Mouse (Mus musculus): ENCODE measurements around the gene Gabarap. TPM values are rescaled to one million over a fixed set of nuclear protein-coding genes. Genes with fewer than 3 reads are reported as not detected.

Gene Gabarap
- polyA plus RNA-seq, 1 experiment from 2014 or later = 624 TPM

DNA sequence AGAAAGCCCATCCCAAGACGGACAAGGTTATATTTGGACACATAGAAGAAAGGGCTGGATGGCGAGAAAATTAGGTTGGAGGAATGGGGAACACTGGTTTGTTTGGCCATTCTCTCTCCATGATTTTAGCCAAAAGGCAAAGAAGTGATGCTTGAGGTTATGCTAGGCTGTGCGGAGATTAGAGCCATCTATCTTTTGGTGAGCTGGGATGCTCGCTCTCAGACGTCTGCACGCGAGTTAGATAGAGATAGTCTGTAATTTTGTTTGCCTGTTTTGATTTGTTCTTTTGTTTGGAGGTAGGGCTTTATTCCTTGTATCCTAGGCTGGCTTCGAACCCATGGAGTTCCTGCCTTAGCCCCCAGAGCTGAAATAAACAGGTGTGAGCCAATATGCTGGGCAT is 10.2 kb downstream of the Gabarap start:
- Histone ChIP-seq H3K4me3 (replicated peaks; ENCODE audit: low read length) (peak overlapping the region; percentile 78), H3K27ac (peak overlapping the region; percentile 97), H3K27me3 (ENCODE audit: control insufficient read depth, insufficient read depth, low read length) (no peaks in the 10 kb centered on the region), H3K4me2 (replicated peaks) (peak overlapping the region; percentile 84), H3K9me3 (ENCODE audit: control insufficient read depth, low read length) (no peaks in the 10 kb centered on the region), H3K9ac (peak overlapping the region; percentile 87), H3K36me3 (replicated peaks; ENCODE audit: control insufficient read depth, insufficient read depth) (peaks cover 39% of the 10 kb centered on the region), H3K4me1 (replicated peaks; ENCODE audit: control insufficient read depth, insufficient read depth, low read length) (peaks cover 37% of the 10 kb centered on the region)
- 15% methylated on average over 8 of the region's 8 CpGs for whole genome bisulfite sequencing
- no peak for DNase-seq (ENCODE audit: low spot score)
- no peak for ATAC-seq (ENCODE audit: low FRiP score)

DNA sequence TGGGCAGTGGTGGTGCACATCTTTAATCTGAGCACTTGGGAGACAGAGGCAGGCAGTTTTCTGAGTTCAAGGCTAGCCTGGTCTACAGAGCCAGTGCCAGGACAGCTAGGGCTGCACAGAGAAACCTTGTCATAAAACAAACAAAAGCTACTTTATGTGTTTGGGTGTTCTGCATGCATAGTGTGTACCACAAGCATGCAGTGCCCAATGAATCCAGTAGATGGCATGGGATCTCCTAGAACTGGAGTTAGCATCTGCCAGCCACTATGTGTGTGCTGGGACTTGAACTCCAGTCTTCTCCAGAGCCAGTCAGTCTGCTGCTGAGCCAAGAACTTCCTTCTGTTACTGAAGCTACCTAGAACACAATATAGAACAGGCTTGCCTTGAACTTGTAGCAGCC is 10.9 kb downstream of the Gabarap start:
- peak overlapping the region; percentile 84 for H3K4me2 ChIP-seq (replicated peaks)
- H3K27me3 ChIP-seq (ENCODE audit: control insufficient read depth, insufficient read depth, low read length) = no peaks in the 10 kb centered on the region
- no peak for ATAC-seq (ENCODE audit: low FRiP score)
- H3K27ac ChIP-seq = no peak overlapping the region
- no peak for DNase-seq (ENCODE audit: low spot score)
- no peaks in the 10 kb centered on the region for H3K9me3 ChIP-seq (ENCODE audit: control insufficient read depth, low read length)
- peaks cover 46% of the 10 kb centered on the region for H3K36me3 ChIP-seq (replicated peaks; ENCODE audit: control insufficient read depth, insufficient read depth)
- H3K4me1 ChIP-seq (replicated peaks; ENCODE audit: control insufficient read depth, insufficient read depth, low read length) = peaks cover 37% of the 10 kb centered on the region
- H3K9ac ChIP-seq = 0 out of 2 replicates have a peak overlapping the region, but pooled peaks have one; percentile 87
- H3K4me3 ChIP-seq (replicated peaks; ENCODE audit: low read length) = peak overlapping the region; percentile 78

DNA sequence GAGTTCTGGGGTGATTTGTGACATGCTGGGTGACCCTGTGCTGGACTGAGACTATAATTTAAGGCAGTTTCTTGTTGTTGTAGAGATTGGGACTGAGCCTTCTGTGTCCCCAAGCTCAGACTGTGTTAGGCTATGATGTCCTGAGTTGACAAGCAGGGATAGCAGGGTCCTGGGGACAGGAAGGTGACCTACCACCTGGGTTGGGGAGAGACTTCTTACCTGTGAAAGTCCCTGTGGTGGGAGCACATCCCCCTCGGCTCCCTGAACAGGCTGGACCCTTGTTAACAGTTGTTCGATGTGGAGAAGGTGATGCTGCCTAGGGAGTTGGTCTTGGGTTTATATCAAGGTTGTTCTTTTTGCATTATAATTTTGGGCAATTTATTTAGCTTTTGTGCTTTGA is 11.5 kb downstream of the Gabarap start:
- no peaks in the 10 kb centered on the region for H3K9me3 ChIP-seq (ENCODE audit: control insufficient read depth, low read length)
- DNase-seq (ENCODE audit: low spot score) (no peak), ATAC-seq (ENCODE audit: low FRiP score) (no peak)
- peak overlapping the region; percentile 84 for H3K4me2 ChIP-seq (replicated peaks)
- no peaks in the 10 kb centered on the region for H3K27me3 ChIP-seq (ENCODE audit: control insufficient read depth, insufficient read depth, low read length)
- H3K4me3 ChIP-seq (replicated peaks; ENCODE audit: low read length) = peak overlapping the region; percentile 78
- peaks cover 52% of the 10 kb centered on the region for H3K36me3 ChIP-seq (replicated peaks; ENCODE audit: control insufficient read depth, insufficient read depth)
- no peak overlapping the region for H3K27ac ChIP-seq
- H3K9ac ChIP-seq = peak overlapping the region; percentile 45
- peaks cover 34% of the 10 kb centered on the region for H3K4me1 ChIP-seq (replicated peaks; ENCODE audit: control insufficient read depth, insufficient read depth, low read length)
- WGBS = 96% methylated on average over 2 of the region's 2 CpGs

DNA sequence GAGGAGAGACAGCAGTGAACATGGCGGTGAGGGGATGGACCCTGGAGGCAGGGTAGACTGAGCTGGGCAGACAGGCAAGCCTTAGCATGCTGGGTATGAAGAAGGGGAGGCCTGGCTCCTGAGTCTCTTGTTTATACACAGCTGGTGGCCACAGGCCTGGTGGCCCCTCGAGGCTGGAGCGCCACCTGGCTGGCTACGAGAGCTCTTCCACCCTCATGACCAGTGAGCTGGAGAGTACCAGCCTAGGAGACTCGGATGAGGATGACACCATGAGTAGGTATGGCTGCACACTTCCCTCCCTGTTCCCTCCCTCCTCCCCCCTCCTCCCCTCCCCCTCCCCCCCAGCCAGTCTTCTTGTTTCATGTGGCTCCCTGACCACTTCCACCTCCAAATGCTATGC is 14.6 kb downstream of the Gabarap start:
- Histone ChIP-seq H3K4me2 (replicated peaks) (no peak overlapping the region), H3K27me3 (ENCODE audit: control insufficient read depth, insufficient read depth, low read length) (no peaks in the 10 kb centered on the region), H3K36me3 (replicated peaks; ENCODE audit: control insufficient read depth, insufficient read depth) (peaks cover 60% of the 10 kb centered on the region), H3K9me3 (ENCODE audit: control insufficient read depth, low read length) (no peaks in the 10 kb centered on the region), H3K27ac (no peak overlapping the region), H3K9ac (no peak overlapping the region), H3K4me1 (replicated peaks; ENCODE audit: control insufficient read depth, insufficient read depth, low read length) (peaks cover 27% of the 10 kb centered on the region), H3K4me3 (replicated peaks; ENCODE audit: low read length) (no peak overlapping the region)
- DNase-seq (ENCODE audit: low spot score) = no peak
- 56% methylated on average over 5 of the region's 5 CpGs for WGBS
- no peak for ATAC-seq (ENCODE audit: low FRiP score)

DNA sequence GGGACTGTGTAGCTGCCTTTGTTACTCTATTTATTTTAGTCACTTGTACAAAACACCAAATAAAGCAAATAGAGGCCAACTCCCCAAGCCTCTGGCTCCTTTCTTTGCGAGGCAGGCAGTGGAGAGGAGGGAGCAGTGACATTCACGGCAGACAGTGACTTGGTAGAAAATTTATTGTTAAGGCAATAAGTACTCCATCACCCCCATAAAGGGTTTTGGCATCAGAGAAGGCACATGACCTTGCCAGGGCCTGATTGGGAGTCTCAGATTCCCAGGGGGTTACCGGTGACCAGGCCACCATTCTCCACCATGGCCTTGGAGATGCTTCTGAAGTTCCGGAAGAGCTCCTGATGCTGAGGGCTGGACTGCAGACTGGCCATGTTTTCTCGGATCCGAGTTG is 19.1 kb downstream of the Gabarap start:
- 90% methylated on average over 6 of the region's 6 CpGs for WGBS

DNA sequence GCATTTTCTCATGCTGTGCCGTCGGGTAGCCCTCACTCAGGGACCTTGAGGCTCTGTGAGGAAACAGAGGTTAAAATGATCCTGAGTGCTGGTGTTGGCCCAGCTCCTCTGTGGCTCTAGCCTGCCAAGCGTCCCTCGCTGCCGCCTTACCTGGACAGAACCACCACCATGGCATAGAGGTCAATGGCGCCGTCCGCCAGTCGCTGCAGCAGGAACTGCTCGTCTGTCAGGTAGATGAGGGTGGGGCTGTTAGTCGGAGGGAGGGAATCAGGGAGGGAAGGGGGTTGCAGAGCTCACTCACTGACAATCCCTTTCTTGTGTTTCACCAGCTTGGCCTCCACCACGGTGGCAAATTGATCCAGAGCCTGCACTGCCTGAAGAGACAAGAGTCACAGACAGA is 19.6 kb downstream of the Gabarap start:
- peaks cover 84% of the 10 kb centered on the region for H3K36me3 ChIP-seq (replicated peaks; ENCODE audit: control insufficient read depth, insufficient read depth)
- H3K4me3 ChIP-seq (replicated peaks; ENCODE audit: low read length) = no peak overlapping the region
- ATAC-seq (ENCODE audit: low FRiP score) (no peak), DNase-seq (ENCODE audit: low spot score) (no peak)
- no peak overlapping the region for H3K9ac ChIP-seq
- H3K4me1 ChIP-seq (replicated peaks; ENCODE audit: control insufficient read depth, insufficient read depth, low read length) = peaks cover 10% of the 10 kb centered on the region
- 89% methylated on average over 12 of the region's 12 CpGs for WGBS
- H3K9me3 ChIP-seq (ENCODE audit: control insufficient read depth, low read length) = no peaks in the 10 kb centered on the region
- no peak overlapping the region for H3K4me2 ChIP-seq (replicated peaks)
- no peak overlapping the region for H3K27ac ChIP-seq
- H3K27me3 ChIP-seq (ENCODE audit: control insufficient read depth, insufficient read depth, low read length) = no peaks in the 10 kb centered on the region

More for the DNA sequence above, 19.1 kb downstream of the Gabarap start:
- Histone ChIP-seq H3K4me1 (replicated peaks; ENCODE audit: control insufficient read depth, insufficient read depth, low read length) (peaks cover 8% of the 10 kb centered on the region), H3K36me3 (replicated peaks; ENCODE audit: control insufficient read depth, insufficient read depth) (peaks cover 90% of the 10 kb centered on the region), H3K4me3 (replicated peaks; ENCODE audit: low read length) (no peak overlapping the region), H3K9ac (no peak overlapping the region), H3K4me2 (replicated peaks) (no peak overlapping the region), H3K27me3 (ENCODE audit: control insufficient read depth, insufficient read depth, low read length) (no peaks in the 10 kb centered on the region), H3K9me3 (ENCODE audit: control insufficient read depth, low read length) (no peaks in the 10 kb centered on the region), H3K27ac (no peak overlapping the region)
- DNase-seq (ENCODE audit: low spot score) (no peak), ATAC-seq (ENCODE audit: low FRiP score) (no peak)

DNA sequence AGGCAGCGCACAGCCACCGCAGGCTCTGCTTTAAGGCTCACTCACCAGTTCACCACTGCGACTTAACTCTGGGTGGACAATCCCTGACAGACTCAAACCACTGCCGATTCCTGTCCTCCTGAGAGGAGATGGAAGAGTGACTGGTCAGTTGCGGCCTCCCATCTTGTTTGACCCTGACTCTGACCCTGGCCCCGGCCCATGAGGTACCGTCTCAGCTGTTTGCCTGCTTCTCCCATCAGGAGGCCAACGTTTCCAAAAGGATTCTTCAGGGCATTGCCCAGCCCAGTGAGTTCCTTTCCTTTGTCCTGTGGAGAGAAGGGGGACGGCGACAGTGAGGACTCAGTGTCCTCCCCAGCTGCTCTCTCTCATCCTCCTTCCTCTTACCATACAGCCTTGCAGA is 20.0 kb downstream of the Gabarap start:
- WGBS = 77% methylated on average over 10 of the region's 10 CpGs
- H3K27me3 ChIP-seq (ENCODE audit: control insufficient read depth, insufficient read depth, low read length) = no peaks in the 10 kb centered on the region
- ATAC-seq (ENCODE audit: low FRiP score) = no peak

DNA sequence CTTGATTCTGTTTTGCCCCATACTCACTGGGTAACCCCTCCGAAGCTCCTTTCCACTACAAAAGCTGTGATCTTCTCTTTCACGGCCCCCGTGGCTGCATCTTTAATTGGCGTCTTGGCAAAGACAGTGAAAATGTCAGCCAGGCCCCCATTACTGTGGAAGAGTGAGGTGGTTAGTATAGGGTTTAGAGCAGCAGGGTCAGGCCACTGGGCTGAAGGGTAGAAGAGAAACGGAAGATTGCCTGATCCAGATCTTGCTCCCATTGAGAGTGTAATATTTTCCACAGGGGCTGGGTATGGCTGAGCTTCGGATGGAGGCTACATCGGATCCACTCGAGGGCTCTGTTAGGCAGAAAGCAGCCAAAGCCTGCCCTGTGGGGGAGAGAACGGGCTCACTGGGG is 22.0 kb downstream of the Gabarap start:
- H3K9me3 ChIP-seq (ENCODE audit: control insufficient read depth, low read length) = no peaks in the 10 kb centered on the region
- H3K36me3 ChIP-seq (replicated peaks; ENCODE audit: control insufficient read depth, insufficient read depth) = peaks cover 61% of the 10 kb centered on the region
- no peak overlapping the region for H3K4me2 ChIP-seq (replicated peaks)
- no peak overlapping the region for H3K27ac ChIP-seq
- DNase-seq (ENCODE audit: low spot score) = no peak
- no peak overlapping the region for H3K9ac ChIP-seq
- ATAC-seq (ENCODE audit: low FRiP score) = no peak
- no peaks in the 10 kb centered on the region for H3K27me3 ChIP-seq (ENCODE audit: control insufficient read depth, insufficient read depth, low read length)
- peaks cover 20% of the 10 kb centered on the region for H3K4me1 ChIP-seq (replicated peaks; ENCODE audit: control insufficient read depth, insufficient read depth, low read length)
- 88% methylated on average over 9 of the region's 9 CpGs for WGBS
- no peak overlapping the region for H3K4me3 ChIP-seq (replicated peaks; ENCODE audit: low read length)

More for the DNA sequence above, 20.0 kb downstream of the Gabarap start:
- H3K27ac ChIP-seq = no peak overlapping the region
- no peak overlapping the region for H3K4me3 ChIP-seq (replicated peaks; ENCODE audit: low read length)
- peaks cover 12% of the 10 kb centered on the region for H3K4me1 ChIP-seq (replicated peaks; ENCODE audit: control insufficient read depth, insufficient read depth, low read length)
- no peaks in the 10 kb centered on the region for H3K9me3 ChIP-seq (ENCODE audit: control insufficient read depth, low read length)
- H3K4me2 ChIP-seq (replicated peaks) = no peak overlapping the region
- no peak overlapping the region for H3K9ac ChIP-seq
- peaks cover 80% of the 10 kb centered on the region for H3K36me3 ChIP-seq (replicated peaks; ENCODE audit: control insufficient read depth, insufficient read depth)
- DNase-seq (ENCODE audit: low spot score) = no peak

DNA sequence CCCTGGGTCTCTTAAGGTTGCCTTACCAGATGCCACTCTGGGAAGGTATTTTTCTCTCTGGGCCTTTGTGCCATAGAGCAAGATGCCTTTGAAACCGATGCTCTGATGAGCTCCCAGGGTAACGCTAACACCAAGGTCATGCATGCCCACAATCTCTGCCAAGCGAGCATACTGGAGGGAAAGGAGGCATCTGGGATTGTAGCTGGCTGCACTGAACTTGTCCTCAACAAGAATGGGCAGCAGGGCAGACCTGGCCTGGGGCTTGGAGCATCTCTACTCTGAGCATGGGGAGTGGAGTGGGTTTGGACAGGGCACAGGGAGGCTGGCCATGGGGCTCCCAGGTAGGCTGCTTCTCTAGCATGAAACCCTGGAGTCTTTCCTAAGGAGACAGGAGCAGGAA is 22.5 kb downstream of the Gabarap start:
- Histone ChIP-seq H3K9ac (no peak overlapping the region), H3K27ac (no peak overlapping the region), H3K27me3 (ENCODE audit: control insufficient read depth, insufficient read depth, low read length) (no peaks in the 10 kb centered on the region), H3K4me3 (replicated peaks; ENCODE audit: low read length) (no peak overlapping the region), H3K4me1 (replicated peaks; ENCODE audit: control insufficient read depth, insufficient read depth, low read length) (peaks cover 21% of the 10 kb centered on the region), H3K36me3 (replicated peaks; ENCODE audit: control insufficient read depth, insufficient read depth) (peaks cover 56% of the 10 kb centered on the region), H3K4me2 (replicated peaks) (no peak overlapping the region), H3K9me3 (ENCODE audit: control insufficient read depth, low read length) (no peaks in the 10 kb centered on the region)
- DNase-seq (ENCODE audit: low spot score) (no peak), ATAC-seq (ENCODE audit: low FRiP score) (no peak)
- 88% methylated on average over 3 of the region's 3 CpGs for WGBS

DNA sequence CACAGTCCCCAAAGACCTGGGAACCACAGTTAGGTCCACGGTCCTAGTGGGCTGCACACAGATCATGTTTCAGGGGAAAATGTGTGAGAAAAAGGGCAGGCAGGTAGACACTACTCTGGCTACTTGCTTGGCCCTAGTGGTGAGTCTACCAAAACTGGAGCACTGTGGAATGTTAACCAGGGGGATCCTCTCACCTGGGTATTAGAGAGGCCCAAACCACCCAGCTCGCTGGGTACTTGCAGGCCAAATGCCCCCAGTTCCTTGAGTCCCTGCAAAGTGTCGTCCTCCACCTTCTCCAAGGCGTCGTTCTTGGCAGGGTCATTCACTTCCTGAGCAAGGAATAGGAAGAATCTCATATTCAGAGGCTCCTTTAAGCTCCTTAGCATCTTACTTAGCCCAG is 23.1 kb downstream of the Gabarap start:
- no peak for ATAC-seq (ENCODE audit: low FRiP score)
- peak overlapping the region; percentile 75; the same call in 1 of the 2 replicates for H3K4me2 ChIP-seq (replicated peaks)
- peaks cover 49% of the 10 kb centered on the region for H3K36me3 ChIP-seq (replicated peaks; ENCODE audit: control insufficient read depth, insufficient read depth)
- H3K27ac ChIP-seq = no peak overlapping the region
- no peak overlapping the region for H3K4me3 ChIP-seq (replicated peaks; ENCODE audit: low read length)
- peak overlapping the region; percentile 72; the same call in 1 of the 2 replicates for H3K9ac ChIP-seq
- no peaks in the 10 kb centered on the region for H3K9me3 ChIP-seq (ENCODE audit: control insufficient read depth, low read length)
- WGBS = 72% methylated on average over 5 of the region's 5 CpGs
- H3K4me1 ChIP-seq (replicated peaks; ENCODE audit: control insufficient read depth, insufficient read depth, low read length) = peaks cover 22% of the 10 kb centered on the region
- no peaks in the 10 kb centered on the region for H3K27me3 ChIP-seq (ENCODE audit: control insufficient read depth, insufficient read depth, low read length)
- no peak for DNase-seq (ENCODE audit: low spot score)
